Mouse (Mus musculus): ENCODE results near the gene Ppp1r14c. TPM values are rescaled to one million over a fixed set of nuclear protein-coding genes. Genes with fewer than 3 reads are reported as not detected.
"Not testable (repeated sequence)": the region's sequence is repeated elsewhere in the genome, so short reads cannot be mapped to it uniquely, and the experiment has no call there.

The Ppp1r14c gene
- polyA plus RNA-seq, 1 experiment: 5.0 TPM

- Histone ChIP-seq H3K79me2 (ENCODE audit: control insufficient read depth, insufficient read depth) (no peaks in the 10 kb centered on the region), H3K27me3 (ENCODE audit: control insufficient read depth, insufficient read depth, insufficient read length) (no peaks in the 10 kb centered on the region), H3K36me3 (ENCODE audit: control insufficient read depth, insufficient read depth) (no peaks in the 10 kb centered on the region), H3K4me2 (ENCODE audit: low read depth) (no peak overlapping the region), H3ac (ENCODE audit: control insufficient read depth, insufficient read length) (no peak overlapping the region), H3K4me3 (no peak overlapping the region)
- TF ChIP-seq TCF3 (IDR thresholded peaks at IDR 0.05; ENCODE audit: insufficient read length, low read depth) (no peak), MYOD1 (IDR thresholded peaks at IDR 0.05; ENCODE audit: control insufficient read depth in 1 of 3, insufficient read length in 2 of 3, low read depth in 2 of 3) (no peak), E2F4 (IDR thresholded peaks at IDR 0.05; ENCODE audit: insufficient read depth) (no peak), POLR2A (IDR thresholded peaks at IDR 0.05; ENCODE audit: insufficient read length, low read depth) (no peak), REST (IDR thresholded peaks at IDR 0.05; ENCODE audit: insufficient read depth, insufficient read length) (no peak), TCF12 (IDR thresholded peaks at IDR 0.05; ENCODE audit: insufficient read depth, poor library complexity, severe bottlenecking) (no peak), CEBPB (IDR thresholded peaks at IDR 0.05; ENCODE audit: insufficient read depth, poor library complexity, severe bottlenecking) (no peak), SRF (IDR thresholded peaks at IDR 0.05; ENCODE audit: control insufficient read depth, insufficient read length, low read depth) (no peak), USF1 (IDR thresholded peaks at IDR 0.05; ENCODE audit: low read depth) (no peak), MAX (IDR thresholded peaks at IDR 0.05; ENCODE audit: low read depth) (no peak), MYOG (IDR thresholded peaks at IDR 0.05; ENCODE audit: control insufficient read depth in 1 of 3, insufficient read depth in 1 of 3, insufficient read length in 2 of 3, low read depth in 2 of 3) (no peak), POLR2AphosphoS2 (IDR thresholded peaks at IDR 0.05; ENCODE audit: insufficient read length, low read depth) (no peak)
Measured at GRCm38 (mm10) chr10:3440722-3441471, 75.0 kb downstream of the Ppp1r14c start.

GRCm38 (mm10) chr10:3446748-3447147 is 80.9 kb downstream of the Ppp1r14c start:
- H3K36me3 ChIP-seq (ENCODE audit: control insufficient read depth, insufficient read depth); H3ac ChIP-seq (ENCODE audit: control insufficient read depth, insufficient read length); H3K79me2 ChIP-seq (ENCODE audit: control insufficient read depth, insufficient read depth); H3K4me3 ChIP-seq; H3K4me2 ChIP-seq (ENCODE audit: low read depth); H3K27me3 ChIP-seq (ENCODE audit: control insufficient read depth, insufficient read depth, insufficient read length): not testable (repeated sequence)

- Histone ChIP-seq H3K79me2 (ENCODE audit: control insufficient read depth, insufficient read depth) (no peaks in the 10 kb centered on the region), H3K36me3 (ENCODE audit: control insufficient read depth, insufficient read depth) (no peaks in the 10 kb centered on the region), H3K27me3 (ENCODE audit: control insufficient read depth, insufficient read depth, insufficient read length) (no peaks in the 10 kb centered on the region), H3K4me3 (no peak overlapping the region), H3ac (ENCODE audit: control insufficient read depth, insufficient read length) (no peak overlapping the region), H3K4me2 (ENCODE audit: low read depth) (no peak overlapping the region)
- TF ChIP-seq CEBPB (IDR thresholded peaks at IDR 0.05; ENCODE audit: insufficient read depth, poor library complexity, severe bottlenecking): no peak
- TF ChIP-seq POLR2AphosphoS2 (IDR thresholded peaks at IDR 0.05; ENCODE audit: insufficient read length, low read depth): no peak
- no peak for TF ChIP-seq POLR2A (IDR thresholded peaks at IDR 0.05; ENCODE audit: insufficient read length, low read depth)
- no peak for TF ChIP-seq MYOD1 (IDR thresholded peaks at IDR 0.05; ENCODE audit: control insufficient read depth in 1 of 3, insufficient read length in 2 of 3, low read depth in 2 of 3)
- no peak for TF ChIP-seq MAX (IDR thresholded peaks at IDR 0.05; ENCODE audit: low read depth)
- no peak for TF ChIP-seq TCF12 (IDR thresholded peaks at IDR 0.05; ENCODE audit: insufficient read depth, poor library complexity, severe bottlenecking)
- TF ChIP-seq MYOG (IDR thresholded peaks at IDR 0.05; ENCODE audit: control insufficient read depth in 1 of 3, insufficient read depth in 1 of 3, insufficient read length in 2 of 3, low read depth in 2 of 3): no peak
- no peak for TF ChIP-seq REST (IDR thresholded peaks at IDR 0.05; ENCODE audit: insufficient read depth, insufficient read length)
- no peak for TF ChIP-seq E2F4 (IDR thresholded peaks at IDR 0.05; ENCODE audit: insufficient read depth)
- no peak for TF ChIP-seq USF1 (IDR thresholded peaks at IDR 0.05; ENCODE audit: low read depth)
Measured at GRCm38 (mm10) chr10:3448699-3449098, 82.8 kb downstream of the Ppp1r14c start.

GRCm38 (mm10) chr10:3451930-3452329 is 86.1 kb downstream of the Ppp1r14c start:
- TF ChIP-seq MYOD1 (IDR thresholded peaks at IDR 0.05; ENCODE audit: control insufficient read depth in 1 of 3, insufficient read length in 2 of 3, low read depth in 2 of 3) (no peak), POLR2AphosphoS2 (IDR thresholded peaks at IDR 0.05; ENCODE audit: insufficient read length, low read depth) (no peak), USF1 (IDR thresholded peaks at IDR 0.05; ENCODE audit: low read depth) (no peak), SRF (IDR thresholded peaks at IDR 0.05; ENCODE audit: control insufficient read depth, insufficient read length, low read depth) (no peak), TCF12 (IDR thresholded peaks at IDR 0.05; ENCODE audit: insufficient read depth, poor library complexity, severe bottlenecking) (no peak), CEBPB (IDR thresholded peaks at IDR 0.05; ENCODE audit: insufficient read depth, poor library complexity, severe bottlenecking) (no peak), POLR2A (IDR thresholded peaks at IDR 0.05; ENCODE audit: insufficient read length, low read depth) (no peak), REST (IDR thresholded peaks at IDR 0.05; ENCODE audit: insufficient read depth, insufficient read length) (no peak), MYOG (IDR thresholded peaks at IDR 0.05; ENCODE audit: control insufficient read depth in 1 of 3, insufficient read depth in 1 of 3, insufficient read length in 2 of 3, low read depth in 2 of 3) (no peak), TCF3 (IDR thresholded peaks at IDR 0.05; ENCODE audit: insufficient read length, low read depth) (no peak), E2F4 (IDR thresholded peaks at IDR 0.05; ENCODE audit: insufficient read depth) (no peak), MAX (IDR thresholded peaks at IDR 0.05; ENCODE audit: low read depth) (no peak)
- Histone ChIP-seq H3K27me3 (ENCODE audit: control insufficient read depth, insufficient read depth, insufficient read length) (no peaks in the 10 kb centered on the region), H3ac (ENCODE audit: control insufficient read depth, insufficient read length) (no peak overlapping the region), H3K36me3 (ENCODE audit: control insufficient read depth, insufficient read depth) (no peaks in the 10 kb centered on the region), H3K79me2 (ENCODE audit: control insufficient read depth, insufficient read depth) (no peaks in the 10 kb centered on the region), H3K4me2 (ENCODE audit: low read depth) (no peak overlapping the region), H3K4me3 (no peak overlapping the region)

Measured in myocyte (in vitro differentiated cells).